ENCODE assay signal across 7 mouse cellular contexts in the genomic region with DNA sequence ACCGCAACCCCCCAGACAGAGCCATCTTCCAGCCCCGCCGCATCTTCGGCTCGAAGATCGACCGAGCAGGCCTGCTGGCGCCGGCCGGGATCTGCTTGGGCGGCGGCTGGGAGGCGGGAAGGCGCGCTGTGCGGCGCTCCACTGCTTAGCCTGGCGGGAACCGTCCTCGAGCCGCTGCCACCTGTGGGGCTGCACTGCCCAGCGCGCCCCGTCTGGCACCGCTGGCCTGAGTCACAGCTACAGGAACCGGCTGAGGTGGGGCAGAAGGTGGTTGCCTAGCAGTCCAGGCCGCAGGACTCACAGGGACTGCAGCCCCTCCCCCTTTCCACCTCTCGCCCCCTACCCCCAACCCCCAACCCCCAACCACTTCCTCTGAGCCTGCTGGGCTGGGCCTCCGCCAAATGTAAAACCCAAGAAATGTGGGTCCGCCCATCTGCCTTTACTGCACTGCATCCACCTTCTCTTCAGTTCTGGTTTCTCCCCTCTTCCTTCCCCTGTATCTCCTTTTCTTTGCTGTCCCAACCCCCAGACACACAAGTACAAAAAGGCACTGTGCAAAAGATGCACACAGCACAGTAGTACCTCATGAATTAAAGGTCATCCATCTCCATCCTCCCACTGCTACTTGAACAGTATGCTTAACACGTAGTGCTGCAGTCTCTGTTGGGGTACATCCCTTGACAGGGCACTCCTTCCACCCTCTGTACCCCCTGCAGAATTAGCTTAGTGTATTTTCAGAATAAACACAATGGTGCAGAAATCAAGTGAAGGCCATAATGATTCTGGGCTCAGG. TPM values are rescaled to one million over a fixed set of nuclear protein-coding genes. Genes with fewer than 3 reads are reported as not detected.
DNase-seq lines count a peak whose midpoint lies in the region; ATAC-seq and TF ChIP-seq lines count a peak whose summit lies in the region.

TSS of gene Zdhhc15 (minus strand) at position 308 of the 793 bp plus-strand sequence.

- H3K4me1 ChIP-seq in bone marrow macrophage, adult 2 months (ENCODE audit: control insufficient read depth, insufficient read depth, low read length): no peaks in the 10 kb centered on the region
- peaks cover 22% of the 10 kb centered on the region for H3K4me1 ChIP-seq in erythroblast, embryonic 14.5 days (ENCODE audit: control insufficient read depth)
- H3K4me1 ChIP-seq in heart, embryonic 12.5 days (replicated peaks): no peaks in the 10 kb centered on the region
- H3K4me1 ChIP-seq in kidney, embryonic 15.5 days: no peaks in the 10 kb centered on the region
- H3K4me1 ChIP-seq in limb, embryonic 15.5 days: no peaks in the 10 kb centered on the region
- peaks cover 3% of the 10 kb centered on the region; the same call in 1 of the 2 replicates for H3K4me1 ChIP-seq in midbrain, embryonic 16.5 days (ENCODE audit: control insufficient read depth, insufficient read depth, low read length)

- no peak for TF ChIP-seq CTCF in bone marrow macrophage, adult 2 months (IDR thresholded peaks at IDR 0.05; ENCODE audit: low read depth, low read length)

- H3K36me3 ChIP-seq in erythroblast, embryonic 14.5 days (ENCODE audit: control insufficient read depth): no peaks in the 10 kb centered on the region
- H3K36me3 ChIP-seq in heart, embryonic 12.5 days: no peaks in the 10 kb centered on the region
- no peaks in the 10 kb centered on the region for H3K36me3 ChIP-seq in kidney, embryonic 15.5 days
- no peaks in the 10 kb centered on the region for H3K36me3 ChIP-seq in limb, embryonic 15.5 days
- H3K36me3 ChIP-seq in midbrain, embryonic 16.5 days (ENCODE audit: control insufficient read depth, insufficient read depth, low read length): no peaks in the 10 kb centered on the region

- peak within 1 kb of the TSS; percentile 41 for H3K4me3 ChIP-seq in bone marrow macrophage, adult 2 months (ENCODE audit: insufficient read depth, low read length)
- H3K4me3 ChIP-seq in erythroblast, embryonic 14.5 days (replicated peaks): peak within 1 kb of the TSS; percentile 76
- H3K4me3 ChIP-seq in heart, embryonic 12.5 days: peak within 1 kb of the TSS; percentile 60
- peak within 1 kb of the TSS; percentile 55 for H3K4me3 ChIP-seq in kidney, embryonic 15.5 days (replicated peaks)
- H3K4me3 ChIP-seq in limb, embryonic 15.5 days: peak within 1 kb of the TSS; percentile 51
- H3K4me3 ChIP-seq in midbrain, embryonic 16.5 days (ENCODE audit: low read depth, low read length): peak within 1 kb of the TSS; percentile 53

- ATAC-seq in heart, embryonic 12.5 days (ENCODE audit: insufficient number of reproducible peaks, low FRiP score): peak; percentile 80
- peak; percentile 96 for ATAC-seq in kidney, embryonic 15.5 days (replicated peaks; ENCODE audit: low FRiP score)
- peak; percentile 87 for ATAC-seq in limb, embryonic 15.5 days (ENCODE audit: insufficient number of reproducible peaks, low FRiP score, low TSS enrichment, low read depth)
- ATAC-seq in midbrain, embryonic 16.5 days: peak; percentile 97

- WGBS in heart, embryonic 12.5 days: 14% methylated on average over 30 of the region's 31 CpGs
- 21% methylated on average over 31 of the region's 31 CpGs for WGBS in kidney, embryonic 15.5 days
- WGBS in limb, embryonic 15.5 days: 37% methylated on average over 25 of the region's 31 CpGs
- 10% methylated on average over 28 of the region's 31 CpGs for WGBS in midbrain, embryonic 16.5 days

- DNase-seq in spleen, postnatal 14 days (ENCODE audit: low spot score in 2 of 2): peak; percentile 12 to 33

- peaks cover 5% of the 10 kb centered on the region; the same call in 1 of the 2 replicates for H3K27me3 ChIP-seq in erythroblast, embryonic 14.5 days (ENCODE audit: control insufficient read depth)
- H3K27me3 ChIP-seq in heart, embryonic 12.5 days (replicated peaks): no peaks in the 10 kb centered on the region
- H3K27me3 ChIP-seq in kidney, embryonic 15.5 days: peaks cover 17% of the 10 kb centered on the region
- peaks cover 5% of the 10 kb centered on the region; the same call in 1 of the 2 replicates for H3K27me3 ChIP-seq in limb, embryonic 15.5 days
- H3K27me3 ChIP-seq in midbrain, embryonic 16.5 days (ENCODE audit: control insufficient read depth, insufficient read depth, low read depth, low read length): peaks cover 6% of the 10 kb centered on the region; the same call in 1 of the 2 replicates

- peak within 1 kb of the TSS; percentile 70 for H3K4me2 ChIP-seq in heart, embryonic 12.5 days
- H3K4me2 ChIP-seq in kidney, embryonic 15.5 days: peak within 1 kb of the TSS; percentile 60
- H3K4me2 ChIP-seq in limb, embryonic 15.5 days: peak within 1 kb of the TSS; percentile 43
- peak within 1 kb of the TSS; percentile 54 for H3K4me2 ChIP-seq in midbrain, embryonic 16.5 days (ENCODE audit: low read length)

- no peak within 1 kb of the TSS for H3K27ac ChIP-seq in bone marrow macrophage, adult 2 months (ENCODE audit: insufficient read depth, low read depth, low read length)
- peak within 1 kb of the TSS; percentile 74 for H3K27ac ChIP-seq in heart, embryonic 12.5 days (ENCODE audit: poor library complexity, severe bottlenecking)
- H3K27ac ChIP-seq in kidney, embryonic 15.5 days: peak within 1 kb of the TSS; percentile 75
- peak within 1 kb of the TSS; percentile 78 for H3K27ac ChIP-seq in limb, embryonic 15.5 days
- H3K27ac ChIP-seq in midbrain, embryonic 16.5 days (ENCODE audit: low read length): peak within 1 kb of the TSS; percentile 74

- no peak for TF ChIP-seq POLR2A in bone marrow macrophage, adult 2 months (IDR thresholded peaks at IDR 0.05; ENCODE audit: borderline replicate concordance, low read depth, low read length)

- H3K9ac ChIP-seq in heart, embryonic 12.5 days: peak within 1 kb of the TSS; percentile 71
- peak within 1 kb of the TSS; percentile 53 for H3K9ac ChIP-seq in kidney, embryonic 15.5 days
- H3K9ac ChIP-seq in limb, embryonic 15.5 days: peak within 1 kb of the TSS; percentile 33
- peak within 1 kb of the TSS; percentile 69 for H3K9ac ChIP-seq in midbrain, embryonic 16.5 days (ENCODE audit: low read depth, low read length)

- H3K9me3 ChIP-seq in erythroblast, embryonic 14.5 days (ENCODE audit: control insufficient read depth, low read length): no peaks in the 10 kb centered on the region
- no peaks in the 10 kb centered on the region for H3K9me3 ChIP-seq in heart, embryonic 12.5 days (replicated peaks)
- H3K9me3 ChIP-seq in kidney, embryonic 15.5 days (replicated peaks): no peaks in the 10 kb centered on the region
- no peaks in the 10 kb centered on the region for H3K9me3 ChIP-seq in limb, embryonic 15.5 days
- H3K9me3 ChIP-seq in midbrain, embryonic 16.5 days (replicated peaks; ENCODE audit: control insufficient read depth, low read length, poor library complexity, severe bottlenecking): no peaks in the 10 kb centered on the region

RNA-seq across cellular contexts. Expression of gene Zdhhc15, which starts in this region (rescaled TPM):
- 0.23 and 0.33 TPM in 2 replicates for polyA plus RNA-seq in bone marrow macrophage, adult 2 months (2012; ENCODE audit: insufficient read depth, insufficient read length, missing spikeins)
- 0.03 and 0.07 TPM in 2 replicates for polyA plus RNA-seq in erythroblast, embryonic 14.5 days (2012)
- 9.2 and 10.6 TPM in 2 replicates for polyA plus RNA-seq in heart, embryonic 12.5 days (2016; fragmentation: Nextera tagmentation; extraction: Ambion mirVana)
- polyA plus RNA-seq in kidney, embryonic 15.5 days (2015; fragmentation: Nextera tagmentation; extraction: Ambion mirVana): 11.3 and 11.8 TPM in 2 replicates
- 11.0 and 11.2 TPM in 2 replicates for polyA plus RNA-seq in limb, embryonic 15.5 days (2015; fragmentation: Nextera tagmentation; extraction: Ambion mirVana)
- 4.2 and 4.4 TPM in 2 replicates for polyA plus RNA-seq in midbrain, embryonic 16.5 days (2015; fragmentation: Nextera tagmentation; extraction: Ambion mirVana)
